Mouse (Mus musculus): ENCODE results near the gene Inpp4a.

The Inpp4a gene

DNA sequence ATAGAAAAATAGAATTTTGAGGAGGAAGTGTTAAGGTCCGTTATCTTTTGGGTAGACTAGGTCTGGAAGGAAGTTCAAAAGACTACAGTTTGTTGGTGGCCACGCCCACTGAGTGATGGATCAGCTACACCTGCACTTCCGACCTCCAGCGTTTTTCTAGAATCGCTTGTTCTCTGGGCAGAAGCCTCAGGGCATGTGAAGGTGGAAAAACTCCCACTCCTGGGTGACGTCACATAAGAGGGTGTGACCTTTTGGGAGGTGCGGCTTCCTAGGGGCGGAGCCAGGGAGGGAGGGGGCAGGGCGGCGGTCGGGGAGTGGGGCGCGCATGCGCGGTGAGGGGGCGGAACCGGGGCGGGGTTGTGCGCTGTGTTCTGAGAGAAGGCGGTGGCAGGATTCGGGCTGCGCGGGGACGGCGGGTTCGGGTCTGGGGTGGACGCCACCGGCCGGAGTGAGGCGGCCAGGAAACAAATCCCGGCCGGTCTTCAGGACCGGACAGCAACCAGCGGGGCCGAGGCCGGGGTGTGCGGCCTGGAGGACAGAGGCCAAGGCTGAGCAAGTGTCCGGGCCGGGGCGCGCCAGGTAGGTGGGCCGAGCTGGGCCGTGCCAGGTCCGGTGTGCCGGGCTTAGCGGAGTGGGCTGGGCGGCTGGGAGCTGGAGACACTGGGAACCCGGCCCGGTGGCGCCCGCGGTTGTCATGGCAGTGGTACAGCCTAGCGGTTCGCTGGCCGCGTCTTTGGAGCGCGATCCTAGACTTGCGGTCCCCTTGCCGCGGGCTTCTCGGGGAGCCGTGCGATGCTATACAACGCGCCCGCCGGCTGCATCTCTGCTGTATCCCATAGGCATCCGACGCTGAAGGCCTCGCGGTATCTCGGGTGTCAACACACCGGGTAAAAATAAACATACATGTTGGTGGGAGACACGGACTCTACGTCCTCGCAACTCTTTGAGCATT, at the start of gene Inpp4a:
Gene Inpp4a, plus strand, starts transcription at position 326 of the 952 bp plus-strand sequence.
- peak; percentile 89 for DNase-seq

- peak; percentile 22 to 34 for DNase-seq
Observed at GRCm38 (mm10) chr1:37250643-37251310, 48.9 kb upstream of the Inpp4a start.

DNA sequence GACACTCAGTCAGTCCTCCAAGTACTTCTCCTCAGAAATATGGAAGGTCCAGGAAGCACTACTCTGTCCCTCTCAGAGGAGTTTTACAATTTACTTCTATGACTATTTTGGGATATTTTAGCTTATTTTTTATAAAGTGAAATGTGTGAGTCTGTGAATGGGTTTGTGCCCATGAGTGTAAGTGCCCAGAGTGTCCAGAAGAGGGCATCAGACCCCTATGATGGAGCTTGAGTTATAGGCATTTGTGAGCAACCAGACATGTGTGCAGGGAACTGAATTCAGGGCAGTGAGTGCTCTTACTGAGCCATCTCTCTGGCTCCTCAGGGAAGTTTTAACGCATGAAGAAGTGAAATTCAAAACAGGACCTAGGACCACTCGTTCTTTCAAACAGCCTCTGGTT, 41.2 kb upstream of the Inpp4a start:
- no peak for DNase-seq

GRCm38 (mm10) chr1:37272464-37272863, 27.2 kb upstream of the Inpp4a start:
- DNase-seq: peak; percentile 7 to 31

DNA sequence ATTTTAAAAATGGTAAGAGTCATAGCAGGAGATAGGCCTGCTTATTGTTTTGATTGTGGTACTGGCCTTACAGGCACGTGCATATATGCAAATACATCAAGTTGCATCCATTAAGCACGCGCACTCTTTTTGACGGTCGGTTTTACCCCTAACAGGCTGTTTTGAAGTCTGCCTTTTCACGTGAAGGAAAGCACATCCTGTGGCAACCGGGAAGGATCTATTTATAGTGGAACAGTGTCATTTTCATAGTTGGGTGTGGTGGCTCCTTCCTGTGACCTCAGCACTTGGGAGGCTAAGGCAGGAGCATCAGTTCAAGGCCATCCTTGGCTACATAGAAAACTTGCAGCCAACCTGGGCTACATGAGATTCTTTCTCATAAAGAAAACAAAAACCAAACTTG, 13.1 kb upstream of the Inpp4a start:
- DNase-seq: no peak

DNA sequence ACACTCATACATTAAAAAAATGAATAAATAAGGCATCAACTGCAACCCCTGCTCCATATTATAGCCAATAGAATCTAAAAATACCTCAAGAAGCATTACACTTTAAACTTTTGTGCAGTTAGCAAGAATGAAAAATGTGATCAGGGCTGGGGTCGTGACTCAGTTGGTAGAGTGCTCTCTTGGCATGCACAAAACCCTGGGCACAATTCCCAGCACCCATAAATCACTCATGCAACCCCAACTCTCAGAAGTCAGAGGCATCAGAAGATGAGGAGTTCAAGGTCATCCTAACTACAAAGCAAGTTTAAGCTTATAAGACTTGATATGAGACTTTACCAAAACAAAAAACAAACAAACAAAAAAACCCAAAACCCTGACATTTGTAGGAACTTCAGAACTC, 11.9 kb upstream of the Inpp4a start:
- DNase-seq: no peak

DNA sequence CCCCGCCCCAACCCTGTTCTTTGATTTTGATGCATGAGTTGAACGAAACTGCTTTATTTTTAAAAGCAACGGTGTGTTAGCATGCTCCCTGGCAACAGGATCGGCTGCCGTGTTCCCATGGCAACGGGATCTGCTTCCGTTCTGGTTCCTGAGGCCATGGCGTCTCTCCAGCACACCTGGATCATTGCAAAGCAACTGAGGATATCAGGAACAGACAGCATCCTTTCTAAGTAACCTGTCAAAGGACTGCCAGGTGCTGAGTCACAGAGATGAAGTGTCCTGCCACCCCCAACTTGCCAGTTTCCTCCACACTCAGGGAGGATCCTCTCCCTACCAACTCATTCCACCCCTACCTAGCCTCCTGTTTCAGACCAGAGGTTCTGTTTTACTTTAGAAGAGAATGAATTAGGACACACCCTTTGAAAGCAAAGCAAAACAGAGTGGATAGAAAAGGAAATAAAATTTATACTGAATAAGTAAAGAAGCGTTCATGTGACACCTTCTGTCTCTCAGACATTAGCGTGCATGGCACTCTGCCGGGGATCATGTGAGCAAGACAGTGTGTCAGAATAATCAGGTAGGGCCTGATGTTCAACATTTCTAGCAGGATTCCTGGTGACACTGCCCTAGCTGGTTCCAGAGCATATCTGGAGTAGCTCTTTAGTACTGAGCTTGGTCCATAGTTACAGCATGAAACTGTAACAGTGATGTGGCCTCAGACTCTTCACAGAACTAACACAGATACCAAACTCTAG, 11.3 kb upstream of the Inpp4a start:
- no peak for DNase-seq

GRCm38 (mm10) chr1:37288941-37289340, 10.7 kb upstream of the Inpp4a start:
- no peak for DNase-seq

DNA sequence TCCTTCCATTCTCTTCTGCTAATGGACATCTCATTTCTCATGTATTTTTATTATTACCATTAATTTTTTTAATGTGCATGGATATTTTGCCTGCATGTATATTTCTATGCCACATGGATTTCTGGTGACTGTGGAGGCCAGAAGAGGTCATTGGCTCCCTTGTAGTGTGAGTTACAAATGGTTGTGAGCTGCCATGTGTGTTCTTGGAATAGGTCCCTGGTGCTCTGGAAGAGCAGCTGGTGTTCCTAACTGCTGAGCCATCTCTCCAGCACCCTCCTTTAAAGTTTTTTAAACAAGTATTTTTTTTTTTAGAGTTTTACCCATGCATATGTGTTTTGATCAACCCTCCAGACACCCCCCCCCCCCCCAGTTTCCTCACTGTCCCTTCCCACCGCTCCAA, 3.3 kb upstream of the Inpp4a start:
- DNase-seq: no peak

- DNase-seq: no peak
Observed at GRCm38 (mm10) chr1:37298904-37299303, 761 bp upstream of the Inpp4a start.

GRCm38 (mm10) chr1:37300650-37301049, 985 bp downstream of the Inpp4a start:
- no peak for DNase-seq

- no peak for DNase-seq
Observed at GRCm38 (mm10) chr1:37302801-37303200, 3.1 kb downstream of the Inpp4a start.

GRCm38 (mm10) chr1:37305691-37306287, 6.1 kb downstream of the Inpp4a start:
- no peak for DNase-seq

- DNase-seq: no peak
Observed at GRCm38 (mm10) chr1:37307586-37307985, 7.9 kb downstream of the Inpp4a start.

- no peak for DNase-seq
Observed at GRCm38 (mm10) chr1:37308021-37308742, 8.5 kb downstream of the Inpp4a start.

- no peak for DNase-seq
Observed at GRCm38 (mm10) chr1:37308743-37309100, 9.1 kb downstream of the Inpp4a start.

GRCm38 (mm10) chr1:37309939-37310515, 10.4 kb downstream of the Inpp4a start:
- DNase-seq: no peak

- no peak for DNase-seq
Observed at GRCm38 (mm10) chr1:37314338-37314737, 14.7 kb downstream of the Inpp4a start.

DNA sequence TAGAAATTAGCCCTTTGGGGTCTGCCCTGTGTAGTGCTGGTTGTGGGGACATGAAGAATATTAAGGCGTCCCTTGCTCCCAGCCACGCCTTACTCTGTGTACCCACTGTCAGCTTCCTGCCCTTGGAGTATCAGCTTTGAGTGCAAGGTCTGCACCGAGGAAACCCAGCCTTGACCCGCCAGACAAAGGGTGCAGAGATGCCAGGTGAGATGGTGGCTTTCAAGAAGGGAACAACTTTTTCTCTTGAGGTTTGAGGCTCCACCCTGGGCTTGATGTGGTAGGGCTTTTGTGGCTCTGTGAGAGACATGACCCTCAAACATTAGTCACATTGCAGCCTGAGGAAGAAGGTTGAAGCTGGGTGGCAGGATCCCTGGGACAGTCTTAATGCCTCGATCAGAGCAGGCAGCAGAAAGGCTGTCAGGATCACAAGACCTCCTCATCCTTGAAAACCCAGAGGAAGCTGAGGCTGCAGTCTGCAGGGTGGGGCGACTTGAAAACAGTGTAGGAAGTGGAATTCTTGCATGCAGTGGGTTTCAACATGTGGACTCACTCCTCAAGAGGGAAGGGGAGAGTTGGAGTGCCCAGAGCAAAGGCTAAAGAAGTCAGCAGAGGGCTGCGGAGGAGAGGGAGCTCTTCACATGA, 18.1 kb downstream of the Inpp4a start:
- DNase-seq: peak in 1 of 2 experiments; percentile 51

- DNase-seq: no peak
Observed at GRCm38 (mm10) chr1:37318558-37318957, 18.9 kb downstream of the Inpp4a start.

- no peak for DNase-seq
Observed at GRCm38 (mm10) chr1:37322690-37323089, 23.0 kb downstream of the Inpp4a start.

Measured in thymus, adult 18-20 months (tissue).